Mouse (Mus musculus): ENCODE results near the gene Chid1.
"Not testable (repeated sequence)": the region's sequence is repeated elsewhere in the genome, so short reads cannot be mapped to it uniquely, and the experiment has no call there.

The Chid1 gene

GRCm38 (mm10) chr7:141464603-141465201, 75.0 kb downstream of the Chid1 start:
- in situ Hi-C loops (cut with MboI; ENCODE audit: low sequenced_read_pairs) = no loop called here

- in situ Hi-C loops (cut with MboI; ENCODE audit: low sequenced_read_pairs) = no loop called here
These were observed 75.6 kb downstream of the Chid1 start for GRCm38 (mm10) chr7:141463824-141464602.

- in situ Hi-C loops (cut with MboI; ENCODE audit: low sequenced_read_pairs) = no loop called here
These were observed 77.3 kb downstream of the Chid1 start for GRCm38 (mm10) chr7:141462333-141462821.

GRCm38 (mm10) chr7:141461521-141462332, 77.9 kb downstream of the Chid1 start:
- in situ Hi-C loops (cut with MboI; ENCODE audit: low sequenced_read_pairs) = no loop called here

- in situ Hi-C loops (cut with MboI; ENCODE audit: low sequenced_read_pairs) = no loop called here
These were observed 79.1 kb downstream of the Chid1 start, which contains the start of gene Cracr2b for GRCm38 (mm10) chr7:141460391-141461113. Gene Cracr2b (plus strand): TSS chr7:141461094.

GRCm38 (mm10) chr7:141460001-141460390, 79.7 kb downstream of the Chid1 start:
- in situ Hi-C loops (cut with MboI; ENCODE audit: low sequenced_read_pairs) = no loop called here

GRCm38 (mm10) chr7:141459301-141459711, 80.4 kb downstream of the Chid1 start:
- in situ Hi-C loops (cut with MboI; ENCODE audit: low sequenced_read_pairs) = no loop called here

- in situ Hi-C loops (cut with MboI; ENCODE audit: low sequenced_read_pairs) = no loop called here
These were observed 81.0 kb downstream of the Chid1 start for GRCm38 (mm10) chr7:141458661-141459060.

GRCm38 (mm10) chr7:141457986-141458660, 81.5 kb downstream of the Chid1 start:
- in situ Hi-C loops (cut with MboI; ENCODE audit: low sequenced_read_pairs) = no loop called here

GRCm38 (mm10) chr7:141457236-141457635, 82.4 kb downstream of the Chid1 start:
- in situ Hi-C loops (cut with MboI; ENCODE audit: low sequenced_read_pairs) = no loop called here

- in situ Hi-C loops (cut with MboI; ENCODE audit: low sequenced_read_pairs) = no loop called here
These were observed 82.9 kb downstream of the Chid1 start for GRCm38 (mm10) chr7:141456739-141457138.

- in situ Hi-C loops (cut with MboI; ENCODE audit: low sequenced_read_pairs) = no loop called here
These were observed 83.9 kb downstream of the Chid1 start for GRCm38 (mm10) chr7:141455610-141456314.

GRCm38 (mm10) chr7:141454967-141455551, 84.6 kb downstream of the Chid1 start, which contains the start of gene Pnpla2:
Gene Pnpla2 (plus strand): TSS chr7:141455198.
- in situ Hi-C loops (cut with MboI; ENCODE audit: low sequenced_read_pairs) = no loop called here

- in situ Hi-C loops (cut with MboI; ENCODE audit: low sequenced_read_pairs) = no loop called here
These were observed 86.0 kb downstream of the Chid1 start for GRCm38 (mm10) chr7:141453636-141454035.

GRCm38 (mm10) chr7:141451928-141452327, 87.7 kb downstream of the Chid1 start:
- in situ Hi-C loops (cut with MboI; ENCODE audit: low sequenced_read_pairs) = no loop called here

- in situ Hi-C loops (cut with MboI; ENCODE audit: low sequenced_read_pairs) = no loop called here
These were observed 92.3 kb downstream of the Chid1 start, which contains the start of gene Rplp2 for GRCm38 (mm10) chr7:141447110-141447991. Gene Rplp2 (plus strand): TSS chr7:141447370.

- in situ Hi-C loops (cut with MboI; ENCODE audit: low sequenced_read_pairs) = not testable (repeated sequence)
These were observed 93.3 kb downstream of the Chid1 start for GRCm38 (mm10) chr7:141446374-141446773.

- in situ Hi-C loops (cut with MboI; ENCODE audit: low sequenced_read_pairs) = no loop called here
These were observed 95.8 kb downstream of the Chid1 start, which contains the start of gene Pidd1 for GRCm38 (mm10) chr7:141443828-141444237. Gene Pidd1 (minus strand): TSS chr7:141444025.
